Mouse (Mus musculus): ENCODE results near the gene Myo16.

DNA sequence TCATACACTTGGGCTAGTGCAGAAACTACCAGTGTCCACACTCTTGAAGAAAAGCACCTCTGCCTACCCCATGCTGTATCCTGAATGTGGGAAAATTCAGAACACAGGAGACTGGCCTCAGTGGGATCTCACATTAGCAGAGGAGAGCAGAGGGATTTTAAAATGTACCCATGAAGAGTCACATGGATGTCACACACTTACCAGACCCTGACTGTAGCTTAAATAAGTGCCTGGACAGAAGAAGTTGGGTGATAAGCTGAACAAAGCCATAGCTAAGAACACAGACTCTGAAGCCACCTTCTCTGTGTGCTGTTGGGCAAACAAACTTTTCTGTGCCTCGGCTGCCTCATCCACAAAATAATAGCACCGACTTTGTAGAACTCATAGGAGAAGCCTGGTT, 477.3 kb downstream of the Myo16 start:
- TF ChIP-seq GATA1 (IDR thresholded peaks at IDR 0.05; ENCODE audit: borderline replicate concordance, low read length) (no peak), FLI1 (IDR thresholded peaks at IDR 0.05; ENCODE audit: low read length) (no peak)

Data from megakaryocyte, embryonic 14.5 days (primary cell).